Mouse (Mus musculus) telencephalon, adult 2 months (tissue): Measurements from ENCODE around the gene Eno3.

Source experiments
- DNase-seq: peaks from one replicate; pipeline ENCODE4 v3.0.0-alpha.2; 2011; ENCODE audit warnings: low read depth, low spot score

Gene Eno3

GRCm38 (mm10) chr11:70656964-70657363 lies at the start of gene Eno3:
Gene Eno3 (plus strand): TSS chr11:70657202.
- no peak for DNase-seq

GRCm38 (mm10) chr11:70607611-70608010 lies 49.4 kb upstream of the Eno3 start:
- no peak for DNase-seq

- no peak for DNase-seq
These were observed 48.5 kb upstream of the Eno3 start for GRCm38 (mm10) chr11:70608381-70609066.

GRCm38 (mm10) chr11:70610752-70611151 lies 46.2 kb upstream of the Eno3 start:
- DNase-seq, result no peak

- DNase-seq, result no peak
These were observed 44.5 kb upstream of the Eno3 start for GRCm38 (mm10) chr11:70612505-70612904.

GRCm38 (mm10) chr11:70615074-70615473 lies 41.9 kb upstream of the Eno3 start:
- DNase-seq, result no peak

- DNase-seq, result no peak
These were observed 41.4 kb upstream of the Eno3 start, which contains the start of gene 4930544D05Rik for GRCm38 (mm10) chr11:70615516-70616093. Gene 4930544D05Rik (plus strand): TSS chr11:70615848.

- no peak for DNase-seq
These were observed 37.9 kb upstream of the Eno3 start, which contains the start of gene Chrne for GRCm38 (mm10) chr11:70619101-70619500. Gene Chrne (minus strand): TSS chr11:70619216.

GRCm38 (mm10) chr11:70621972-70622814 lies 34.8 kb upstream of the Eno3 start:
- DNase-seq, result no peak

GRCm38 (mm10) chr11:70623053-70623742 lies 33.8 kb upstream of the Eno3 start:
- DNase-seq, result no peak

- no peak for DNase-seq
These were observed 31.5 kb upstream of the Eno3 start for GRCm38 (mm10) chr11:70625473-70625872.

GRCm38 (mm10) chr11:70626877-70627276 lies 30.1 kb upstream of the Eno3 start:
- no peak for DNase-seq

- DNase-seq, result no peak
These were observed 28.6 kb upstream of the Eno3 start for GRCm38 (mm10) chr11:70628431-70628830.

- DNase-seq, result no peak
These were observed 27.4 kb upstream of the Eno3 start for GRCm38 (mm10) chr11:70629557-70629956.

GRCm38 (mm10) chr11:70630129-70630528 lies 26.9 kb upstream of the Eno3 start:
- DNase-seq, result no peak

GRCm38 (mm10) chr11:70635601-70636000 lies 21.4 kb upstream of the Eno3 start:
- DNase-seq, result no peak

GRCm38 (mm10) chr11:70637764-70638163 lies 19.2 kb upstream of the Eno3 start:
- no peak for DNase-seq

- DNase-seq, result no peak
These were observed 18.7 kb upstream of the Eno3 start for GRCm38 (mm10) chr11:70638293-70638692.

GRCm38 (mm10) chr11:70638714-70639278 lies 18.2 kb upstream of the Eno3 start, which contains the start of gene Gp1ba:
Gene Gp1ba (plus strand): TSS chr11:70639122.
- DNase-seq, result no peak

- DNase-seq, result no peak
These were observed 17.0 kb upstream of the Eno3 start for GRCm38 (mm10) chr11:70639976-70640375.

- DNase-seq, result no peak
These were observed 15.8 kb upstream of the Eno3 start for GRCm38 (mm10) chr11:70641241-70641640.
